Mouse (Mus musculus): ENCODE measurements around the gene Farp1.
A peak's percentile ranks its signal among the peaks of the same experiment; 100 is the strongest.
"Not testable (repeated sequence)": the region's sequence is repeated elsewhere in the genome, so short reads cannot be mapped to it uniquely, and the experiment has no call there.

Gene Farp1

DNA sequence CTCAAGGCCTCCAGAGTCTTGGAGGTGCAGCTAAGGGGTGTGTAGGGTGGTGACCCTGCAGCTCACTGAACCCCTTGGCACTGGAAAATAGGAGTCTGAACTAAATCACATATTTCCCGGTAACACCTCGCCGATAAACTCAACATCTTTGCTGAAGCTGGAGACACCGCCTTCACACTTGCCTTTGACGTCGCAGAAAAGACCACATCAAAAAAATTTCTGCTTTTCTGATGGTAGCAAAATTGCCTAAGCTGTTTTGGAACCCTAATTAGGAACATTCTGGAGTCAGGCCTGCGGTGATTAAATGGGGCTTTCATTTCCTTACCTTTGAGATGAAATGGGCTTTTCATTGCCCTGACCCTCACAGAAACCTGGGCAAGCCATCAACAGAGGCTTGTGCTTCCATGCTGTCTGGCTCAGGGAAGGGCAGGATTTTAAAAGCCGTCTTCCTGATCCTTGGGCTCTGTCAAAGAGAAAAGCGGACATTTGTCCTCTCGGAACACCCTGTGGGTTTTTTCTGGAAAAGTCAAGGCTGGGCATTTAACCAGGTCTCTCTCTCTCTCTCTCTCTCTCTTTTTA lies 72.8 kb downstream of the Farp1 start:
- no peak for DNase-seq

DNA sequence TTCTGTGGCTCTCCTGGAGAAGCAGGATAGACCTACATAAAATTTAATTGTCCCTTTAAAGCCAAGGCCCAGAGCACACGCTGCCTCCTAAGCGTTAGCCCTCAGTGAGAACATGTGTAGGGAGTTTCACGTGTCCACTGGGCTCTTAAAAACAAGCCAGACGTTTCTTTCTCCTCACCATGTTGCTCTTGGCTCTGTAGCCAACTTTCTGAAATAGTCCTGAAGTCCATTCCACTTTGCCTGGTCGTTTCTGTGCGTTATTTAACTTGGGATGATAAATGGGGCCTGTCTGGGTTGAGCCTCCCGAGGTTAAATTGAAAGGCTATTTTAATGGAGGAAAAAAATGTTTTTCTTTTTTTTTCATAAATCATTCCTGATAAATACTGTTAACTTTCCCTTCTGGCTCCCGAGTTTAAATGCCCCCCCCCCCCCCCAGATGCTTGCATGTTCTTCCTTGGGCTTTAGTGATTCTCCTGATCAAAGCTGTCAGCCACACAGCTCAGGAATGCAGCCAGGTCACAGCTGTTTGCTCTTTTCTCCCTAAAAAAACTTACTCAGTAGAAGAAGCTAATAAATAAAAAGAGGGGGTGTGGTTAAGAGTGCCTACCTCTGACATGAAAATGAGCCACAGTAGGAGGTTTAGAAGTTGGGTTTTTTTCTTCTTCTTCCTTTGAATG lies 73.6 kb downstream of the Farp1 start:
- peak; percentile 65 to 82 for DNase-seq

DNA sequence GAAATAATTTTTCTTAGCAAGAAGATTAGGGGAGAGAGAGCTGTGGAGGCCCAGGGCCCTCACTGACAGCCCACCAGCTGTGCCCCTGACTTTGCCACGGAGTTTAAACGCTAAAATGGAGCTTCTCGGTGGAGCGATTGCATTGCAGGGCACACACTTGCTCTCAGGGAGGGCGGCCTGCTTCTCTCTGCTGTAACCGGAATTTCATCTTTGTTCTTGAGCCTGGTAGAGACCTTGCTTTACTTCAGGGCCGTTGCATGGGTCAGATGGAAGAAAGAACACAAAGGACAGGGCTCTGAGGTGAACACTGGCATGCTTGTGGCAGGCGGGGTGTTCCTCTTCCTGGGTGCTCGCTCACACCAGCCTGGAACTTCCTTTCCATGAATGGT lies 74.1 kb downstream of the Farp1 start:
- peak in 1 of 2 experiments; percentile 51 for DNase-seq

DNA sequence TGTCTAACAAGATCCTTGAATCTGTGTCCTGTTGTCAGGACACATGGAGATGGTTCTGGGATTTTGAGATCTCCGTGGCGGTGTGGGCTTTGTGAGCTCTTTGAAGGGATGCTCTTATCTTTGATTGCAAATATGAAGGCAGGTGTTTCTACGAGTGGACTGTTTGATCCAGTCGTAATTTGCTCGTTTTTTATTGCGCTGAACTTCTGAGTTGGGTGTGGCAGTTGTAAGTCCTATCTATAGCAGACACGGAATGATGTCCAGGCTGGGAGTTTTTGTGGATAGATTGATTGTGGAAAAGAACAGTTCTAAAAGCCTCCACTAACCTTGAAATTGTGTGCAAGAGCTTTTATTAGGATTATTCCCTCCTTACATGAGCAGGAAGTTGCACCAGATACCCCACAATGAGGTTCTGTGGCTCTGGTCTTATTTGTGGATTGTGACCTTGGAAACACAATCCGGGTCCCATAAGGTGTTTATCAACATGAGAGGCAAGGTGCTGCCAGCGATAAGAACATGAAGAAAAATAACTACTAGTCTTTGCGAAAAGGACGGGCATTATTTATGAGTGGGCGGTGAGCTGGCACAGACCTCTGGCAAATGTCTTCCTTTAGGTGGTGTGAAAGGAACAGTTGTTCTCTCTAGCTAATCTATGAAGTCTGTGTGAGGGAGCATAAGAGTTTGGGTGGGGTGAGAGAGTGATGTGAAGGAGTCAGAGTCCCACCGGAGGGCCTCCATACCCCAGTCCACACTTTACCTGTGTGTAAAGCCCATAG lies 75.7 kb downstream of the Farp1 start:
- DNase-seq, result no peak

DNA sequence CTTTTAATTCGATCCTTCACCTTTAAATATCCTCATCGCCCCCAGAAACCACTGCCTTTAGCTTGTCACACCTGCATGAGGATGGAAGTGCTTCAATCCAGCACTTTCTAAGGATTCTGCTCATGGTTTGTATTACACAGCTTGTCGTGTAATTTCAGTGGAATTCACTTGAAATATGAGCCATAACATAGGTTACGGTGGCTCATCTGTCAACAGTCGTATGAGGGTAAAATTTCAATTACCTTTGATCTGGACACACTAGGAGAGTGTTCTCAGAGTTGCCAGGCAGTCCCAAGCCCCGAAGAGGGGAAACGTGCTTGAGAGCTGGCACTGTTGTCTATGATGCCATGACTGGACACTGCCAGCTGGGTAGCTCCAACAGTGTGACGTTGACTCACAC lies 77.1 kb downstream of the Farp1 start:
- DNase-seq, result no peak

DNA sequence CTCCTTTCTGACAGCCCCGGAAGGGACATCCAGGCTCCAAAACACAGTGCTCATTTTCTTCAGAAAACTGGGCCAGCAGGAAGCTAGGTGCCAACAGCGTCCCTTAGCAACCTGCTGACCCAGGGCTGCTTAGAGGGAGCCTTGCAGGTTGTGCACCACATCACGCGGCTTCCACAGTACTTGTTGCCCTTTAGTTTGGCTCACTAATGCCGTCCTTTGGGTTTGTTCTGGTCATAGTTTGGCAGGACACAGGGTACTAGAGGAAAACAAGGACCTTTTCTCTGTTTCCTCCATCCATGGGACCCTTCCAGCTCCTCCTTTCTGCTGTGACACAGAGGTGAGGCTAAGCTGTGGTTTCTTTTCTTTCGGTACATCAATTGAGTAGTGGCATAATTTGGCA lies 78.8 kb downstream of the Farp1 start:
- peak; percentile 68 to 88 for DNase-seq

DNA sequence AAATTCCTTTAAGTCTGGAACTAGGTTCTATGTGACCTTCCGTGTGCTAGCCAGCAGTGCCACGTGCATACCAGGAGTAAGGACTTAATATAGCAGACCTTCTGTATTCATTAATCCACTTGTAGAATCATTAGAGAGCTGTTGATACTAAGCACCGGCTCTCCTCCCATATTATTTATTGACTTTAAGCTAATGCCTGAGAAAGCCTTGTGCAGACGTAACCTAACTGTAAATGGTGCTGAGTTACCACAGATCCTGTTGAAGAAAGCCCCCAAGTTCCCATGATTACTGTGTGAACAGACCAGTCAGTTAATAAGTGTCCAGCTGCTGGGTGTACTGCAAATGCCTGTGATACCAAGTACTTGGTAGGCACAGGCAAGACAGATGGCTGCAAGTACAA lies 81.7 kb downstream of the Farp1 start:
- peak; percentile 64 to 80 for DNase-seq

DNA sequence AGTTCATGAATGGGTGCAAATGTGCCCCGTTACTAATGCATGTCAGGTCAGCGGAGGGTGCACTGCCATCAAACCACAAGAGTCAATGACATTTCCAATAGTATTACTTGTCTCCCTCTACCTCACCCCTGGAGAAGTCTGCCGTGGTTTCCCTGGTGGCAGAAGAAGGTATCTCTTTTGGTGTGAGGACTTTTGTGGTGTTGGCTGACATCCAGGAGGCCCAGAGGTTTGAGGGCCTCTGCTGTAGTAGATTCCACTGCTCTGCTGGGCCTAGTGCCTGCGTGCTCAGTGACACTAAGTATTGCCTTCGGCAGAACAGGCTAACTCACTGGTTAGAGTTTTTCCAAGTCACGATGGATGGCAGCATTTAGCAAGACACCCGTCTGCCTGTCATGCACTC lies 83.9 kb downstream of the Farp1 start:
- no peak for DNase-seq

DNA sequence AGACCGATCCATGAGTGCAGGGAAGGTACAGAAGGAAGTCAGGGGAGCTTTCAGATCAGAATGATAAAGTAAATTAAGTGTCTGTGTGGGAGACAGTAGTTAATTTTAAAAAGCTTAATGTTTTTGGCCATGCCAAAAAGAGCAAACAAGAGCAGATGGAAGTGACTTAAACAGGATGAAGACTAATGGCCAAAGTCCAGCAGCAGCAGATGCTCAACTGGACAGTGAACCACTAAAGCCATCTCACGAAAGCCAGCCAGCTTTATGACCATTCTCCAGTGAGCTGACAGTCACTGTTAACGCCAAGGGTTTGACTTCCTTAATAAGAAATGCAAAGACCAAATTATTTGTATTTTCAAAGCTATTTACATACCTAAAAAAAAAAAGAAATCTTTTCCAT lies 86.7 kb downstream of the Farp1 start:
- peak in 1 of 2 experiments; percentile 44 for DNase-seq

DNA sequence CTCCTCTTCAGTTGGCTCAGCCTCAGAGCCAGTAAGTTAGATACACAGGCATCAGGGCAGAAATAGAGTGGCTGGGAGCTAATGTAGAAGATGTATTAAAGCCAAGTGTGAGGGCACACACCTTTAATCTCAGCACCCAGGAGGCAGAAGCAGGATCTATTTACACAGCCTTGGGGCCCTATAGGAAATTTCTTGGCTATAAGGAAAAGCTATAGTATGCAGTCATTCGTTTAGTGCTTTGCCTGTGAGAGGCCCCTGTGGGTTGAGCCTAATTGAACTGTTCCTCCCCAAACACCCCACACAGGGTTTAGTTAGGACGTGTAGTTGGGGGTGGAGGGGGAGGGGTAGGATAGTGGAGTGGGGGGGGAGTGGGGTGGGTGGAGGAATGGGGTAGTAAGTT lies 87.9 kb downstream of the Farp1 start:
- DNase-seq, result no peak

DNA sequence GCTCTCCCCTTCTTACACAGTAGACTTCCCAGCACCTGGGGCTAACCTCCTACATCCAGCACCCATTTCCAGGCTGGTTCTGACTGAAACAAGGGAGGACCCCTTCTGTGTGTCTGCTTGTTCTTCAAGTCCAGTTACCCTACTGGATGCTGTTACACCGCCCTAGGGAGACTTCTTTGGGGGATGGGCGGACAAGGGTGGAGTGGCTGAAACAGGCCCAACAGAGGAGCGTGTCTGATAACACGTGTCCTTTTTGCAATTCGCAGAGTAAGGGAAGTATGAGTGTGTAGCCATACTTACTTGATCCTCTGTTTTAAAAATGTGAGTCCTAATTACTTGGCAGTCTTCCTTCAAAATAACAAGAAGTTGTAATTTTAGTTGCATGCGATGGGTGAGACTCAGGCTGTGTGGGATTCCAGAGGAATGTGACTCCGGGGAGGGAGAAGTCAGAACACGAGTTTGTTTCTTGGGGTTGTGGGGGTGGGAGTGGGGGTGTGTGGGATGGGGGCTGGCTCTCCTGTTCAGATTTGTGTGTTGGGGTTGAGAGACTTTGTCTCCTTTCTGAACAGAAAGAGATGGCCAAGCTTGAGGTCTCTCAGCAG lies 89.5 kb downstream of the Farp1 start:
- DNase-seq, result no peak

DNA sequence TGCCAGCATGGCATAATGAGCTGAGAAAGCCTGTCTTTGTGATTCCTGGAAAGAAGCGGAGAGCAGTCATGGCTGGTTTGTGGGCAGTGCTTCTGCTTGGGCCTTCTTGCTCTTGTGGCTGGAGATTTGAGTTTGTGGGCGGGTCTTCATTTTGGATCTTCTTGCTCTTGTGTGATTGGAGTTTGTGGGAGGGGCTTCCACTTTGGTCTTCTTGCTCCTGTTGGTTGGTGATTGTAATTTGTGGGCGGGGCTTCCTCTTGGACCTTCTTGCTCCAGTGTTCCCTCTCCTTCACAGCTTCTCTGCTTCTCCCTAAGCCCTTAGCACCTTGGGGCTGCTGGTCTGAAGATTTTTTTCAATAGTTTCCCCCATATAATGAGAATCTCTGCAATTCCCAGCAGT lies 90.7 kb downstream of the Farp1 start:
- no peak for DNase-seq

DNA sequence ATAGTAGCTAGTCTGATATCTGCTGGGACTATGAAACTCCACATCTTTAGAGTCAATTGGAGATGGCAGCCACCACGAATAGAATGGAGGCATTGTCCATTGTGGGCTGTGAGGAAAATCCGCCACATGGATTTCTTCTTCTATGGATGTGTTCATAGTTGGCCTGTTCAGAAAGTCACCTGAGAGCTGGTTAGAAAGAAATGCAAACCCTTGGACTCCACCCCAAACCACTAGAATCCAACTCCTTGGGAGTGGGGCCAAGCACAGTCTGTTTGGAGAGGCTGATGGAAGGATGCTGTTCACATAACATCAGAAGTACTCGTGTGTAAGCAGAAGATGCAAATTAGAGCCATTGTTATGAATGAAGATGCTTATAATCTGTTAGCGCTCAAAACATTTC lies 91.3 kb downstream of the Farp1 start:
- no peak for DNase-seq

DNA sequence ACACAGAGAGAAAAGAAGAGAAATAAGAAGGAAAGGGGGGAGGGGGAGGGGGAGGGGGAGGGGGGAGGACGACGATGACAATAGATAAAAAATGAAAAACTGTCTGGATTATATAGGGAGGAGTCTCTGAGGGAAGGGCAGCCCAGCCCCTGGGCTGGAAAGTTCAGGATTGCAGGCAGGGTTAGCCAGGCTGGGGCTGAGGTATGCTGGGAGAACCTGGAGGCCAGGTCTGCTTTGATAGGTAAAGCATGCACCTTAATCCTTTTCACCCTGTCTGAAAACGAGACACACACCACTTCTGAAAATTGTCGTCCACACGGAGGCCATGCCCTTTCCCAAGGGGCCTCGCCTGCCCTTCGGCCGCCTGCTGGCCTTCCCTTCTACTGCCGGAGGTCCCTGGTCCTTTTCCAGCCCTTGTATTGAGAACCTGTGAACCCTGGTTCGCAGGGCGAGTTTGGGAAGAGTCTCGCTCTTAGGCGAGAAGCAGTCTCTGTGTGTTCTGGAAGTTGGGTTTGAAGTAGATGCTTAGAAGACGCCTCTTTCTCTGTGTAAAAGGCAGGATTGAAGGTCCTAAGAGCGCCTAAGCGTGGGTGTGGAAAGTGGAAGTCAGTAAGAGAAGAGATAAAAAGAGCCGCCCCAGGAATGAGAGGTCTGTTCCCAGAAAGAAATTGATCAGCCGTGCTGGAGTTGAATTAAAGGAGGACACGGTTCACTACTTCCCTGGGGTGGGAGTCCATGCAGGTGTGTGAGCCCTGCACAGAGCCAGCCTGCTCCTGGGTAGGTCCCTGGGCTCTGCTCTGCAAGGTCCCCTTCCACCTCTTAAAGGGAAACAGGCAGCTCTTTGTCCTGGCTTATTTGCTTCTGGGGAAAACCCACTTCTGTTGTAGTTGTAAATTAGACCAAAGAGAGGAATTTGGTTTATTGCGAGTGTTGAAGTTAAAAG lies 94.1 kb downstream of the Farp1 start:
- DNase-seq, result peak; percentile 47 to 71

DNA sequence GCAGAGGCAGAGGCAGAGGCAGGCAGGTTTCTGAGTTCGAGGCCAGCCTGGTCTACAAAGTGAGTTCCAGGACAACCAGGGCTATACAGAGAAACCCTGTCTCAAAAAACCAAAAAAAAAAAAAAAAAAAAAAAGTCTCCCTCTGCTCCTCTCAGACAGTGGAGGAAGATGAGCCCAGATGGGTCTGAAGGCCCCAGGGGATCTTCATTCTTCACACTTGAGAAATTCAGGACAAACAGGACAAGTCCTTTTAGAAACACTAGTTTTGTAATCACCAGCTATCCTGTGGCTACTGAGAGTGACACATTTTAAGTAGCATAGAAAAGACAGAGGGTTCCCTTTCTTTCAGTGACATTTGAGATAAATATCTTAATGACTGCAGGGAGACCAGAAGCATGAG lies 95.4 kb downstream of the Farp1 start:
- not testable (repeated sequence) for DNase-seq

DNA sequence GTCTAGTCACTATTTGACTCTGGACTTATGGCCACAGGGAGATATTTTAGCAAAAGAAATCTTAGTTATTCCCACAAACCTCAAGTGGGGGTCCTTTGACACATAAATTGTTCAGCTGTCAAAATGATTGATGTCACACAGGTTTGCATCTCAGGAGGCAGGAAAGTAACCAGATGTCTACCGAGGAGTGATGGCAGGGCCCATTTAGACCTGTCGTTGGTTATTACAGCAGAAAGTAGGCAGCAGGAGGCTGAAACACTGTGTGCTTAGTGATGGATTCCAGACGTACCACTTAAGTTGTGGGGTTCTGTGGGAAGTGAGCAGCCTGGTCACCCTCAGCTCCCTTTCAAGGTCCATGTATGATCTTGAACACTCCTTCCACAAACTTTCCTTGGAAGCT lies 99.4 kb downstream of the Farp1 start:
- no peak for DNase-seq

DNA sequence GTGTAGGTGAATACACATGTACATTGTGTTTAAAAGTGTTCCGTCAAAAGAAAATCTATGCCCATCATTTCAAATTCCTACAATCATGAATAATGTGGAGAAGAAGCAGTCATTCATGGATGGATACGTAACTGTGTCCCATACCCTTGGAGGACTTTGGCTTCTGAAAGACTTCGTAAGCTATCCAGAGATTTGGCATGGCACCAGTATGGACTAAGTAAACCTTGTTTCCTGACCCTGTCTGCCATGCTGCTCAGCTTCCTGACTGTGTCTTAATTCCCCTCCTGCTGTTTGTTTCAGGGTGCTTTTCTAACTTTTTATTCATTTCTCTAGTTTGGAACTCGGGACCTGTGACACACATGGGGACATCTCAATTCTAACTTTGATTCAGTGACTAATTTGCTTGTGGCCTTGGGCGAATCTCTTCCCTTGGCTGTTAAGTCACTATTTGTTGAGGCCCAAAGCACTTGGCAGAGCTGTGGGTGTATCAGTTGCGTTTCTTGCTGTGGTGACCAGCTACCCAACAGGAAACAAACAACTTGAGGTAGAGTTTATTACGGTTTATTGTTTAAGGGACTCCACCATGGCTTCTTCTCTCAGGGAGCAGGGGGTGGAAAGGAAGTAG lies 108.9 kb downstream of the Farp1 start:
- peak in 1 of 2 experiments; percentile 49 for DNase-seq

DNA sequence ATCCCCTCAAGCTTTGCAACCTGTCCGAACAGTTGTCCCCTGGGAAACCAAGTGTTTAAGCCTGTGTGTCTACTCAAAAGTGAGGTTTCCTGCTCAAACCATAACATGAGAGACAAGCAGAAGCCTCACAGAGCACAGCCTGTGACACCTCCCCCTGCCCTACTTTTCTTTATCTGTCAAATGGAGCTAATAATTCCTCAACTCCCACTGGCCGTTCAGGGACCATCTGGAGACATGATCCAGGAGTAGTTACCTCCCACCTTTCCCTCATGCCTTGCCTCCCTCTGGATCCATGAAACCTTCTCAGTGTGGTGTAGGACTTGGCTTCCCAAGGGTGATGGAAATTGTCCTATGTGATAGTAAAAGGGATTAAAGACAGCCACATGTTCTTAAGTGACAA lies 109.5 kb downstream of the Farp1 start:
- DNase-seq, result no peak

DNA sequence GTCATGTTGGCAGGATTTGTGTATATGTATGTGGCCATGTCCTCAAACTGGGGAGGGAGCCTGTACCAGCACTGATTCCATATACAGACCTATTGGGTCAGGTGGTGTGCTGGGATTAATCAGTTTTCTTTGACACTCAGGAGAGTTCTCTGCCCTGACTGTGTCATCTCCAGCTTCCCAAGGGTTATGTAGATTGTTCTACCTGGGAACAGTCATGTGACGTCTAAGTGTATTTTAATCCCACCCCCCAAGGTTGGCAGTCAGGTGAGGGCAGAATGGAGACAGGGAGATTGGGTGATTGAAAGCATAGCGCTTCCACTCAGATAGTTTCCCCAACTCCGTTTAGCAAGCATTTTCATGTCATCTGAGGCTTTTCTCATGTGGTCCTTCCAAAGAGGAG lies 110.3 kb downstream of the Farp1 start:
- DNase-seq, result no peak

DNA sequence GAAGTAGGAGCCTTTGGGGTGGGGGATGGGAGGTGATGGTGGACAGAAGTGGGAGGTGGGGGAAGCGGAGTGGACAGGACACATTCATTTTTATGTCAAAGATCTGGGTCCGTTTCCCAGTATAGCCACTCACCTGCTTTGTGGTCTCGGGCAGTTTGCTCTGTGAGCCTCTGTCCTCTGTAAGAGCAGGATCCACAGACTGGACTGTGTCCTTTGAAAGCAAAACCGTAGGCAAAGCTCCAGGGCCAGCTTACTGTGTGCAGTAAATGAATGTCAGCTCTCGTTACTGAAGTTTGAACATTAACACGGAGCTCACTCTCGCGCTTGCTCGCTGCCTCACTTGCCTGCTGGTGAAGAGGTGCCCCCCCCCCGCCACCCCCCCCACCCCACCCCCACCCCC lies 110.7 kb downstream of the Farp1 start:
- DNase-seq, result peak; percentile 86 to 92

DNA sequence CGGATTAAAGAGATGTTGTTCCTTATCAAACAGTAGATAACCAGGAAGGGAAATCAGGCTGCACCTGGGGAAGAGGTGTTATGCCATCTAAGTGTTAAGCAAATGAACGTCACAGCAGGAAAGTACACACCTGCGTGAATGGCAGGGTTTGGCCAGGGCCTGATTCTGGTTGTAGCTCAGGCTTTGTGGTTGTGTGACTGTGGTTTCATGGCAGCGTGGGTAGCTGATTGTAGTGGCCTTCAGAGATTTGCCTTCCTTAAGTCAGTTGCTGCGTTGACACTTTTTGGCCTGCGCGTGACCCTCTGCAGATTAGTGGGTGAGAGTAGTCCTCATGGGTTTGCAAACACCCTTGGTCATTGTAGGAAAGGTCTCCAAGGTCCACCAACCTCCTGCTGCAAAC lies 111.2 kb downstream of the Farp1 start:
- peak; percentile 63 to 83 for DNase-seq

DNA sequence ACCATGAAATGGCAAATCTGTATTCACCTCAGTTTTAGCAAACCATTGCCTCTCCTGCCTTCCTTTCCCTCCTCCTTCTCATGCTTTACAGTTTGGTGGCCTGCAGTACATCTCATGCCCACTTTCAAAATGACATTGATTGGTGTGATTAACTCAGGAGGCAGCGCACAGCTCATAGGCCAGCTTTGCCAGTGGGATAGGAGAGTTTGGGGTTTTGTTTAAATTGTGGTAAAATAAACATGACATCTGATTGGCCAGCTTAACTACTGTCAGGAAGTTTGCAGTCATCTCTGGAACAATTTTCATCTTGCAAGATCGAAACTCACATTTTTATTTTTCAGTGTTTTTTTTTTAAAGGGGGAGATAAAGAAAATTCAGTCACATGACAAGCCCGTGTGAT lies 112.0 kb downstream of the Farp1 start:
- DNase-seq, result no peak
